Mouse (Mus musculus): Measurements from ENCODE around the gene B4galnt2. TPM values are rescaled to one million over a fixed set of nuclear protein-coding genes. Genes with fewer than 3 reads are reported as not detected.

The B4galnt2 gene
- polyA plus RNA-seq, 1 experiment from 2014 or later: 0.11 TPM

- 23% methylated on average over 9 of the region's 9 CpGs for WGBS (ENCODE audit: insufficient replicate concordance)
- no peak overlapping the region for H3K4me2 ChIP-seq
- no peaks in the 10 kb centered on the region for H3K27me3 ChIP-seq (ENCODE audit: control insufficient read depth, insufficient read depth, low read length)
- no peak overlapping the region for H3K27ac ChIP-seq (ENCODE audit: low read depth, low read length)
- H3K9ac ChIP-seq (ENCODE audit: low read depth, low read length): no peak overlapping the region
- no peak overlapping the region for H3K4me3 ChIP-seq (ENCODE audit: low read depth, low read length)
- H3K4me1 ChIP-seq (ENCODE audit: control insufficient read depth, insufficient read depth, low read length): no peaks in the 10 kb centered on the region
- H3K9me3 ChIP-seq (replicated peaks; ENCODE audit: control insufficient read depth, low read length): no peaks in the 10 kb centered on the region
- no peak for ATAC-seq (replicated peaks; ENCODE audit: insufficient number of reproducible peaks, low FRiP score, low TSS enrichment)
- H3K36me3 ChIP-seq (ENCODE audit: control insufficient read depth, insufficient read depth, low read length): no peaks in the 10 kb centered on the region
Measured at GRCm38 (mm10) chr11:95875804-95876203, 38.9 kb downstream of the B4galnt2 start.

- H3K27me3 ChIP-seq (ENCODE audit: control insufficient read depth, insufficient read depth, low read length): no peaks in the 10 kb centered on the region
- no peak overlapping the region for H3K4me2 ChIP-seq
- H3K27ac ChIP-seq (ENCODE audit: low read depth, low read length): no peak overlapping the region
- H3K36me3 ChIP-seq (ENCODE audit: control insufficient read depth, insufficient read depth, low read length): no peaks in the 10 kb centered on the region
- H3K9me3 ChIP-seq (replicated peaks; ENCODE audit: control insufficient read depth, low read length): no peaks in the 10 kb centered on the region
- ATAC-seq (replicated peaks; ENCODE audit: insufficient number of reproducible peaks, low FRiP score, low TSS enrichment): no peak
- WGBS (ENCODE audit: insufficient replicate concordance): 69% methylated on average over 6 of the region's 6 CpGs
- H3K9ac ChIP-seq (ENCODE audit: low read depth, low read length): no peak overlapping the region
- H3K4me3 ChIP-seq (ENCODE audit: low read depth, low read length): no peak overlapping the region
- no peaks in the 10 kb centered on the region for H3K4me1 ChIP-seq (ENCODE audit: control insufficient read depth, insufficient read depth, low read length)
Measured at GRCm38 (mm10) chr11:95869918-95870470, 44.7 kb downstream of the B4galnt2 start.

- H3K27ac ChIP-seq (ENCODE audit: low read depth, low read length): no peak overlapping the region
- H3K4me3 ChIP-seq (ENCODE audit: low read depth, low read length): no peak overlapping the region
- 69% methylated on average over 4 of the region's 4 CpGs for WGBS (ENCODE audit: insufficient replicate concordance)
- ATAC-seq (replicated peaks; ENCODE audit: insufficient number of reproducible peaks, low FRiP score, low TSS enrichment): no peak
- no peak overlapping the region for H3K9ac ChIP-seq (ENCODE audit: low read depth, low read length)
- no peaks in the 10 kb centered on the region for H3K4me1 ChIP-seq (ENCODE audit: control insufficient read depth, insufficient read depth, low read length)
- H3K9me3 ChIP-seq (replicated peaks; ENCODE audit: control insufficient read depth, low read length): no peaks in the 10 kb centered on the region
- no peaks in the 10 kb centered on the region for H3K36me3 ChIP-seq (ENCODE audit: control insufficient read depth, insufficient read depth, low read length)
- no peaks in the 10 kb centered on the region for H3K27me3 ChIP-seq (ENCODE audit: control insufficient read depth, insufficient read depth, low read length)
- H3K4me2 ChIP-seq: no peak overlapping the region
Measured at GRCm38 (mm10) chr11:95869442-95869841, 45.2 kb downstream of the B4galnt2 start.

GRCm38 (mm10) chr11:95861397-95861796 lies 53.3 kb downstream of the B4galnt2 start:
- Histone ChIP-seq H3K4me3 (ENCODE audit: low read depth, low read length) (no peak overlapping the region), H3K36me3 (ENCODE audit: control insufficient read depth, insufficient read depth, low read length) (no peaks in the 10 kb centered on the region), H3K9ac (ENCODE audit: low read depth, low read length) (no peak overlapping the region), H3K27me3 (ENCODE audit: control insufficient read depth, insufficient read depth, low read length) (no peaks in the 10 kb centered on the region), H3K27ac (ENCODE audit: low read depth, low read length) (no peak overlapping the region), H3K4me2 (no peak overlapping the region), H3K4me1 (ENCODE audit: control insufficient read depth, insufficient read depth, low read length) (peaks cover 9% of the 10 kb centered on the region), H3K9me3 (replicated peaks; ENCODE audit: control insufficient read depth, low read length) (no peaks in the 10 kb centered on the region)
- ATAC-seq (replicated peaks; ENCODE audit: insufficient number of reproducible peaks, low FRiP score, low TSS enrichment): no peak
- WGBS (ENCODE audit: insufficient replicate concordance): 90% methylated on average over 8 of the region's 8 CpGs

GRCm38 (mm10) chr11:95860071-95860490 lies 54.6 kb downstream of the B4galnt2 start:
- H3K4me2 ChIP-seq: peak overlapping the region; percentile 91
- ATAC-seq (replicated peaks; ENCODE audit: insufficient number of reproducible peaks, low FRiP score, low TSS enrichment): no peak
- H3K9ac ChIP-seq (ENCODE audit: low read depth, low read length): peak overlapping the region; percentile 80
- peak overlapping the region; percentile 76 for H3K4me3 ChIP-seq (ENCODE audit: low read depth, low read length)
- H3K27ac ChIP-seq (ENCODE audit: low read depth, low read length): peak overlapping the region; percentile 88
- H3K4me1 ChIP-seq (ENCODE audit: control insufficient read depth, insufficient read depth, low read length): peaks cover 9% of the 10 kb centered on the region
- no peaks in the 10 kb centered on the region for H3K27me3 ChIP-seq (ENCODE audit: control insufficient read depth, insufficient read depth, low read length)
- no peaks in the 10 kb centered on the region for H3K9me3 ChIP-seq (replicated peaks; ENCODE audit: control insufficient read depth, low read length)
- WGBS (ENCODE audit: insufficient replicate concordance): 22% methylated on average over 3 of the region's 3 CpGs
- H3K36me3 ChIP-seq (ENCODE audit: control insufficient read depth, insufficient read depth, low read length): no peaks in the 10 kb centered on the region

- Histone ChIP-seq H3K27ac (ENCODE audit: low read depth, low read length) (peak overlapping the region; percentile 88), H3K36me3 (ENCODE audit: control insufficient read depth, insufficient read depth, low read length) (no peaks in the 10 kb centered on the region), H3K4me1 (ENCODE audit: control insufficient read depth, insufficient read depth, low read length) (peaks cover 9% of the 10 kb centered on the region), H3K4me3 (ENCODE audit: low read depth, low read length) (peak overlapping the region; percentile 76), H3K9me3 (replicated peaks; ENCODE audit: control insufficient read depth, low read length) (no peaks in the 10 kb centered on the region), H3K4me2 (peak overlapping the region; percentile 91), H3K9ac (ENCODE audit: low read depth, low read length) (peak overlapping the region; percentile 80), H3K27me3 (ENCODE audit: control insufficient read depth, insufficient read depth, low read length) (no peaks in the 10 kb centered on the region)
- under 1% methylated on average over 35 of the region's 35 CpGs for WGBS (ENCODE audit: insufficient replicate concordance)
- peak; percentile 64 for ATAC-seq (replicated peaks; ENCODE audit: insufficient number of reproducible peaks, low FRiP score, low TSS enrichment)
Measured at GRCm38 (mm10) chr11:95859468-95859855, 55.2 kb downstream of the B4galnt2 start.

GRCm38 (mm10) chr11:95858528-95859467 lies 55.9 kb downstream of the B4galnt2 start:
- H3K4me2 ChIP-seq: peak overlapping the region; percentile 91

GRCm38 (mm10) chr11:95857716-95858527 lies 56.8 kb downstream of the B4galnt2 start:
- peak overlapping the region; percentile 88 for H3K27ac ChIP-seq (ENCODE audit: low read depth, low read length)
- H3K4me3 ChIP-seq (ENCODE audit: low read depth, low read length): peak overlapping the region; percentile 76
- H3K27me3 ChIP-seq (ENCODE audit: control insufficient read depth, insufficient read depth, low read length): no peaks in the 10 kb centered on the region
- peak overlapping the region; percentile 91 for H3K4me2 ChIP-seq
- no peaks in the 10 kb centered on the region for H3K9me3 ChIP-seq (replicated peaks; ENCODE audit: control insufficient read depth, low read length)
- H3K36me3 ChIP-seq (ENCODE audit: control insufficient read depth, insufficient read depth, low read length): no peaks in the 10 kb centered on the region
- ATAC-seq (replicated peaks; ENCODE audit: insufficient number of reproducible peaks, low FRiP score, low TSS enrichment): no peak
- peaks cover 9% of the 10 kb centered on the region for H3K4me1 ChIP-seq (ENCODE audit: control insufficient read depth, insufficient read depth, low read length)
- 23% methylated on average over 21 of the region's 21 CpGs for WGBS (ENCODE audit: insufficient replicate concordance)
- peak overlapping the region; percentile 82 for H3K9ac ChIP-seq (ENCODE audit: low read depth, low read length)

More at GRCm38 (mm10) chr11:95858528-95859467, 55.9 kb downstream of the B4galnt2 start:
- WGBS (ENCODE audit: insufficient replicate concordance): under 1% methylated on average over 58 of the region's 58 CpGs
- Histone ChIP-seq H3K27ac (ENCODE audit: low read depth, low read length) (peak overlapping the region; percentile 88), H3K27me3 (ENCODE audit: control insufficient read depth, insufficient read depth, low read length) (no peaks in the 10 kb centered on the region), H3K9me3 (replicated peaks; ENCODE audit: control insufficient read depth, low read length) (no peaks in the 10 kb centered on the region), H3K4me3 (ENCODE audit: low read depth, low read length) (peak overlapping the region; percentile 76), H3K4me1 (ENCODE audit: control insufficient read depth, insufficient read depth, low read length) (peaks cover 9% of the 10 kb centered on the region), H3K9ac (ENCODE audit: low read depth, low read length) (peak overlapping the region; percentile 82), H3K36me3 (ENCODE audit: control insufficient read depth, insufficient read depth, low read length) (no peaks in the 10 kb centered on the region)
- ATAC-seq (replicated peaks; ENCODE audit: insufficient number of reproducible peaks, low FRiP score, low TSS enrichment): peak; percentile 96
